11 mouse cellular contexts compared by ENCODE assay signal in genomic region chr8:71692509-71692908, GRCm38 (mm10). TPM values are rescaled to one million over a fixed set of nuclear protein-coding genes. Genes with fewer than 3 reads are reported as not detected.
DNase-seq lines count a peak whose midpoint lies in the region; ATAC-seq and TF ChIP-seq lines count a peak whose summit lies in the region.
"Had no signal": no experiment of that assay in that cellular context is flagged by ENCODE, and none has a peak within 500 bp of the region (broad histone marks: within the 10 kb centered on the region; RNA-seq: fewer than 3 reads in every experiment).

No protein-coding gene starts in this region.

- ATAC-seq in heart, embryonic 15.5 days (replicated peaks; ENCODE audit: insufficient number of reproducible peaks, insufficient read depth, low FRiP score, low read depth) = no peak
- peak; percentile 91 for ATAC-seq in inflammation-experienced regulatory T-cells, adult 6 months
- 0 out of 2 replicates have a peak, but pooled peaks have one; percentile 5 for ATAC-seq in neural tube, embryonic 15.5 days (ENCODE audit: low FRiP score)

- peak overlapping the region; percentile 46 for H3K4me2 ChIP-seq in heart, embryonic 15.5 days
- H3K4me2 ChIP-seq in neural tube, embryonic 15.5 days = peak overlapping the region; percentile 30

- peaks cover 91% of the 10 kb centered on the region for H3K27me3 ChIP-seq in heart, embryonic 15.5 days
- peaks cover 93% of the 10 kb centered on the region for H3K27me3 ChIP-seq in neural tube, embryonic 15.5 days (replicated peaks)

- peaks cover 19% of the 10 kb centered on the region for H3K4me1 ChIP-seq in heart, embryonic 15.5 days (replicated peaks)
- no peaks in the 10 kb centered on the region for H3K4me1 ChIP-seq in cortical plate, adult 2 months (ENCODE audit: control insufficient read depth, insufficient read depth, low read length)
- H3K4me1 ChIP-seq in neural tube, embryonic 15.5 days = peaks cover 20% of the 10 kb centered on the region

- DNase-seq in heart, adult 9 months (ENCODE audit: low spot score in 2 of 2) = no peak
- no peak for DNase-seq in right cerebral cortex, postnatal 25 days
- DNase-seq in testis, postnatal 14 days (ENCODE audit: low spot score) = no peak
- DNase-seq in cerebellum, postnatal 25 days = no peak
- DNase-seq: adrenal gland, postnatal 36 days; heart, postnatal 14 days had no signal

- H3K27ac ChIP-seq in heart, embryonic 15.5 days = no peak overlapping the region
- H3K27ac ChIP-seq in cortical plate, adult 2 months (ENCODE audit: insufficient read depth, low read length) = no peak overlapping the region
- H3K27ac ChIP-seq in neural tube, embryonic 15.5 days (replicated peaks) = no peak overlapping the region

- no peak for TF ChIP-seq POLR2A in cortical plate, adult 2 months (IDR thresholded peaks at IDR 0.05; ENCODE audit: extremely low read depth, insufficient read depth, low read length)

- H3K36me3 ChIP-seq in heart, embryonic 15.5 days = no peaks in the 10 kb centered on the region
- H3K36me3 ChIP-seq in neural tube, embryonic 15.5 days = no peaks in the 10 kb centered on the region

- no peak overlapping the region for H3K9ac ChIP-seq in heart, embryonic 15.5 days
- no peak overlapping the region for H3K9ac ChIP-seq in neural tube, embryonic 15.5 days (replicated peaks)

- WGBS in heart, embryonic 15.5 days = 5% methylated on average over 30 of the region's 30 CpGs
- WGBS in neural tube, embryonic 15.5 days = 3% methylated on average over 30 of the region's 30 CpGs

- no peak for TF ChIP-seq CTCF in cortical plate, adult 2 months (IDR thresholded peaks at IDR 0.05; ENCODE audit: extremely low read depth, insufficient read depth, low read length)

- H3K9me3 ChIP-seq in heart, embryonic 15.5 days (replicated peaks) = no peaks in the 10 kb centered on the region
- H3K9me3 ChIP-seq in neural tube, embryonic 15.5 days (replicated peaks) = no peaks in the 10 kb centered on the region

- H3K4me3 ChIP-seq in heart, embryonic 15.5 days = peak overlapping the region; percentile 16; the same call in 1 of the 2 replicates
- peak overlapping the region; percentile 24; the same call in 1 of the 2 replicates for H3K4me3 ChIP-seq in cortical plate, adult 2 months (ENCODE audit: insufficient read depth, low read length)
- H3K4me3 ChIP-seq in neural tube, embryonic 15.5 days (replicated peaks) = 0 out of 2 replicates have a peak overlapping the region, but pooled peaks have one; percentile 29

RNA-seq across cellular contexts. Expression of gene Insl3, which starts 3.5 kb away (rescaled TPM):
- 1.7 and 3.8 TPM in 2 replicates for polyA plus RNA-seq in heart, embryonic 15.5 days (2015; fragmentation: Nextera tagmentation; extraction: Ambion mirVana)
- 1.4 and 1.6 TPM in 2 replicates for polyA plus RNA-seq in cortical plate, adult 2 months (2012; rRNA removed)
- 10 to 100 TPM; 11.7 to 25.4 (median 22.8) TPM for polyA plus RNA-seq in inflammation-experienced regulatory T-cells, adult 6 months (2017; shearing (Covaris generic))
- polyA plus RNA-seq in neural tube, embryonic 15.5 days (2015; fragmentation: Nextera tagmentation; extraction: Ambion mirVana) = 1.4 and 2.8 TPM in 2 replicates

RNA-seq across cellular contexts. Expression of gene B3gnt3, which starts 9.1 kb away (rescaled TPM):
- polyA plus RNA-seq in heart, embryonic 15.5 days (2015; fragmentation: Nextera tagmentation; extraction: Ambion mirVana) = 3.4 and 4.0 TPM in 2 replicates
- polyA plus RNA-seq in cortical plate, adult 2 months (2012; rRNA removed) = 0.74 and 0.86 TPM in 2 replicates
- 1 to 10 TPM; 2.8 to 5.6 (median 4.3) TPM for polyA plus RNA-seq in inflammation-experienced regulatory T-cells, adult 6 months (2017; shearing (Covaris generic))
- polyA plus RNA-seq in neural tube, embryonic 15.5 days (2015; fragmentation: Nextera tagmentation; extraction: Ambion mirVana) = 0.56 and 1.3 TPM in 2 replicates

RNA-seq across cellular contexts. Expression of gene Jak3, which starts 16.4 kb away (rescaled TPM):
- 6.9 and 11.4 TPM in 2 replicates for polyA plus RNA-seq in heart, embryonic 15.5 days (2015; fragmentation: Nextera tagmentation; extraction: Ambion mirVana)
- polyA plus RNA-seq in cortical plate, adult 2 months (2012; rRNA removed) = 6.0 and 6.1 TPM in 2 replicates
- polyA plus RNA-seq in inflammation-experienced regulatory T-cells, adult 6 months (2017; shearing (Covaris generic)) = 10 to 100 TPM; 18.9 to 30.3 (median 22.5) TPM
- polyA plus RNA-seq in neural tube, embryonic 15.5 days (2015; fragmentation: Nextera tagmentation; extraction: Ambion mirVana) = 7.4 and 11.5 TPM in 2 replicates

RNA-seq across cellular contexts. Expression of gene Unc13a, which starts 21.0 kb away (rescaled TPM):
- 0.49 and 0.75 TPM in 2 replicates for polyA plus RNA-seq in heart, embryonic 15.5 days (2015; fragmentation: Nextera tagmentation; extraction: Ambion mirVana)
- 199 and 221 TPM in 2 replicates for polyA plus RNA-seq in cortical plate, adult 2 months (2012; rRNA removed)
- under 1 TPM; 0.42 to 0.67 (median 0.54) TPM for polyA plus RNA-seq in inflammation-experienced regulatory T-cells, adult 6 months (2017; shearing (Covaris generic))
- polyA plus RNA-seq in neural tube, embryonic 15.5 days (2015; fragmentation: Nextera tagmentation; extraction: Ambion mirVana) = 18.1 and 22.2 TPM in 2 replicates

RNA-seq across cellular contexts. Expression of gene Fcho1, which starts 33.0 kb away (rescaled TPM):
- polyA plus RNA-seq in heart, embryonic 15.5 days (2015; fragmentation: Nextera tagmentation; extraction: Ambion mirVana) = 1.9 and 13.2 TPM in 2 replicates
- 218 and 247 TPM in 2 replicates for polyA plus RNA-seq in cortical plate, adult 2 months (2012; rRNA removed)
- polyA plus RNA-seq in inflammation-experienced regulatory T-cells, adult 6 months (2017; shearing (Covaris generic)) = 10 to 100 TPM; 37.6 to 66.4 (median 54.3) TPM
- 81.2 and 85.0 TPM in 2 replicates for polyA plus RNA-seq in neural tube, embryonic 15.5 days (2015; fragmentation: Nextera tagmentation; extraction: Ambion mirVana)
- polyA plus RNA-seq: C2C12 had no signal
